Mouse (Mus musculus): ENCODE measurements at regions not wholly inside any gene's neighbourhood (a gene's known extent, or its start where the extent isn't known, plus 50 kb on each side); places are given as distances from the start of the nearest gene placed in this dataset.

DNA sequence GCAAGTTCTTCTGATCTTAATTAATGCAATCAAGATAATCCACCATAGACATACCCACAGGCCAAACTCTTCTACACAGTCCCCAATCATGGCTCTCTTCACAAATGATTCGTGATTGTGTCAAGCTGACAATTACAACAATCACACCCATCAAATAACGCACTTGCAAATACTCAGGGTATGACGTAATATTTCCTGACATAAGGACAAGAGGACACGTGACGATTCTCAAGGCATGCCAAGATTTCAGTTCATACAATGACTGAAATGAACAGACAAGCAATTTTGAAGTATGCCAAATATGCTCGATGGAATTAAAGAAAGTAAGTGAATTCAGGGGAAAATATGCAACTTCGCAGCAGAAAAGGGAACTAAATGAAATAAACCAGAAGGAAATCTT lies 282.1 kb upstream of the Trib2 start:
- Histone ChIP-seq H3K9ac (ENCODE audit: control insufficient read depth, low read depth, low read length, poor library complexity, severe bottlenecking) (no peak overlapping the region), H3K36me3 (ENCODE audit: control insufficient read depth in 1 of 2, insufficient read depth in 2 of 2, low read length in 2 of 2) (peaks cover 0 to 7% of the 10 kb centered on the region in 2 experiments; a peak in 2 of 4 replicates), H3K27me3 (ENCODE audit: control insufficient read depth in 1 of 2, insufficient read depth in 2 of 2, low read length in 2 of 2) (no peaks in the 10 kb centered on the region), H3K4me1 (ENCODE audit: control insufficient read depth in 1 of 2, insufficient read depth in 2 of 2, low read length in 2 of 2) (peaks cover 0 to 5% of the 10 kb centered on the region in 2 experiments; a peak in 2 of 4 replicates), H3K27ac (ENCODE audit: control insufficient read depth, low read depth, low read length) (no peak overlapping the region), H3K4me3 (ENCODE audit: control insufficient read depth in 1 of 2, insufficient read depth in 1 of 2, low read depth in 2 of 2, low read length in 2 of 2) (no peak overlapping the region), H3K79me2 (ENCODE audit: control insufficient read depth, insufficient read depth, low read length, poor library complexity) (no peaks in the 10 kb centered on the region), H3K9me3 (replicated peaks; ENCODE audit: insufficient read depth, low read length) (no peaks in the 10 kb centered on the region)
- TF ChIP-seq MAFK (IDR thresholded peaks at IDR 0.05; ENCODE audit: borderline replicate concordance, low read depth, low read length), result no peak
- TF ChIP-seq TBP (IDR thresholded peaks at IDR 0.05; ENCODE audit: low read depth, low read length), result no peak
- no peak for TF ChIP-seq USF2 (IDR thresholded peaks at IDR 0.05; ENCODE audit: borderline replicate concordance in 1 of 2, insufficient read depth in 1 of 2, low read depth in 1 of 2, low read length in 2 of 2)
- no peak for TF ChIP-seq RCOR1 (IDR thresholded peaks at IDR 0.05; ENCODE audit: low read depth, low read length)
- no peak for TF ChIP-seq GABPA (IDR thresholded peaks at IDR 0.05; ENCODE audit: low read depth, low read length)
- TF ChIP-seq E2F4 (IDR thresholded peaks at IDR 0.05; ENCODE audit: borderline replicate concordance, low read depth, low read length), result no peak
- no peak for TF ChIP-seq TCF12 (IDR thresholded peaks at IDR 0.05; ENCODE audit: low read depth, low read length)
- TF ChIP-seq GATA1 (IDR thresholded peaks at IDR 0.05; ENCODE audit: low read depth, low read length), result no peak
- TF ChIP-seq BHLHE40 (IDR thresholded peaks at IDR 0.05; ENCODE audit: borderline replicate concordance, low read depth, low read length), result no peak
- no peak for TF ChIP-seq HCFC1 (IDR thresholded peaks at IDR 0.05; ENCODE audit: low read depth, low read length)
- TF ChIP-seq MYB (IDR thresholded peaks at IDR 0.05; ENCODE audit: low read depth, low read length), result no peak
- no peak for DNase-seq (ENCODE audit: low read depth, low spot score)

DNA sequence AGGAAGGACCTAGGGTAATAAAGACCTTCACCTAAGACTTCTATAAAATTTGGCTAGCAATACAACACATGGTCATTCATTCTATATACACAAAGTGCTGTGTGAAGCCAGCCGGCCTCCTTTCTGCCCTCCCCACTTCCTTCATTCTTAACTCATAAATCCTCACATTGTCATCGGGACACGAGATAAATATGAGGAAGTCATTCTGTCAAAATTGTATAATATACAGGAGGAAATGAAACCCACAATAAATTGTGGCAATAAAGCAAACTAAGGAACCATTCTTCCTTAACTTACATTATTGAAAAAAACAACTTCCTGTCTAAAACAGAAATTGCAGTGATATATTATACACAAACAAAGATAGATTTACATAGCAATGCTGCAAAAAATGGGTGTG lies 275.9 kb upstream of the Trib2 start:
- peaks cover 0 to 12% of the 10 kb centered on the region in 2 experiments; a peak in 2 of 4 replicates for H3K36me3 ChIP-seq (ENCODE audit: control insufficient read depth in 1 of 2, insufficient read depth in 2 of 2, low read length in 2 of 2)
- 0 out of 2 replicates have a peak overlapping the region, but pooled peaks have one; percentile 24 for H3K27ac ChIP-seq (ENCODE audit: control insufficient read depth, low read depth, low read length)
- DNase-seq (ENCODE audit: low read depth, low spot score), result peak; percentile 75
- H3K4me1 ChIP-seq (ENCODE audit: control insufficient read depth in 1 of 2, insufficient read depth in 2 of 2, low read length in 2 of 2), result peaks cover 6 to 12% of the 10 kb centered on the region in 2 experiments
- no peaks in the 10 kb centered on the region for H3K9me3 ChIP-seq (replicated peaks; ENCODE audit: insufficient read depth, low read length)
- H3K9ac ChIP-seq (ENCODE audit: control insufficient read depth, low read depth, low read length, poor library complexity, severe bottlenecking), result no peak overlapping the region
- H3K4me3 ChIP-seq (ENCODE audit: control insufficient read depth in 1 of 2, insufficient read depth in 1 of 2, low read depth in 2 of 2, low read length in 2 of 2), result no peak overlapping the region
- H3K79me2 ChIP-seq (ENCODE audit: control insufficient read depth, insufficient read depth, low read length, poor library complexity), result no peaks in the 10 kb centered on the region
- no peaks in the 10 kb centered on the region for H3K27me3 ChIP-seq (ENCODE audit: control insufficient read depth in 1 of 2, insufficient read depth in 2 of 2, low read length in 2 of 2)
- TF ChIP-seq MXI1 (IDR thresholded peaks at IDR 0.05; ENCODE audit: low read depth, low read length) (peak; percentile 51), ELF1 (IDR thresholded peaks at IDR 0.05; ENCODE audit: low read depth, low read length) (0 out of 2 replicates have a peak, but pooled peaks have one; percentile 29), CTCF (IDR thresholded peaks at IDR 0.05 in 2 of 3, conservative IDR thresholded peaks at IDR 0.05 in 1 of 3; ENCODE audit: control insufficient read depth in 1 of 3, insufficient read depth in 1 of 3, low read depth in 2 of 3, low read length in 3 of 3, poor library complexity in 1 of 3, severe bottlenecking in 1 of 3) (no peak), ETS1 (IDR thresholded peaks at IDR 0.05; ENCODE audit: low read depth, low read length) (peak; percentile 74), CHD1 (IDR thresholded peaks at IDR 0.05; ENCODE audit: low read depth, low read length) (no peak), RCOR1 (IDR thresholded peaks at IDR 0.05; ENCODE audit: low read depth, low read length) (peak; percentile 61), MYB (IDR thresholded peaks at IDR 0.05; ENCODE audit: low read depth, low read length) (no peak), GABPA (IDR thresholded peaks at IDR 0.05; ENCODE audit: low read depth, low read length) (no peak), ZKSCAN1 (IDR thresholded peaks at IDR 0.05; ENCODE audit: low read depth, low read length) (no peak), GATA1 (IDR thresholded peaks at IDR 0.05; ENCODE audit: low read depth, low read length) (peak; percentile 74), TAL1 (IDR thresholded peaks at IDR 0.05; ENCODE audit: low read length) (no peak), SIN3A (IDR thresholded peaks at IDR 0.05; ENCODE audit: low read length) (peak; percentile 61; the same call in 1 of the 2 replicates), TBP (IDR thresholded peaks at IDR 0.05; ENCODE audit: low read depth, low read length) (peak; percentile 34; the same call in 1 of the 2 replicates), NELFE (IDR thresholded peaks at IDR 0.05; ENCODE audit: low read depth, low read length) (no peak), BHLHE40 (IDR thresholded peaks at IDR 0.05; ENCODE audit: borderline replicate concordance, low read depth, low read length) (no peak; the same call in 1 of the 2 replicates), POLR2AphosphoS5 (IDR thresholded peaks at IDR 0.05; ENCODE audit: borderline replicate concordance, low read depth, low read length) (no peak), NRF1 (IDR thresholded peaks at IDR 0.05; ENCODE audit: insufficient read depth, low read depth, low read length, poor library complexity, severe bottlenecking) (no peak), MAZ (IDR thresholded peaks at IDR 0.05; ENCODE audit: low read depth, low read length) (peak; percentile 25; the same call in 1 of the 2 replicates), POLR2A (IDR thresholded peaks at IDR 0.05; ENCODE audit: control insufficient read depth in 1 of 2, insufficient read depth in 1 of 2, low read depth in 1 of 2, low read length in 2 of 2, poor library complexity in 1 of 2) (no peak), SMC3 (IDR thresholded peaks at IDR 0.05; ENCODE audit: low read depth, low read length) (no peak), EP300 (IDR thresholded peaks at IDR 0.05; ENCODE audit: low read depth in 1 of 2, low read length in 2 of 2) (peak; percentile 71 to 89), MAX (IDR thresholded peaks at IDR 0.05; ENCODE audit: low read length) (peak; percentile 49; the same call in 1 of the 2 replicates), ZNF384 (IDR thresholded peaks at IDR 0.05; ENCODE audit: low read depth, low read length) (peak; percentile 65), MAFK (IDR thresholded peaks at IDR 0.05; ENCODE audit: borderline replicate concordance, low read depth, low read length) (no peak), ZMIZ1 (IDR thresholded peaks at IDR 0.05; ENCODE audit: low read depth, low read length) (no peak), ZC3H11A (IDR thresholded peaks at IDR 0.05; ENCODE audit: low read depth, low read length) (no peak)

Data from MEL (cell line).